Mouse (Mus musculus): ENCODE measurements around the gene Ilk. TPM values are rescaled to one million over a fixed set of nuclear protein-coding genes. Genes with fewer than 3 reads are reported as not detected.
"Not testable (repeated sequence)": the region's sequence is repeated elsewhere in the genome, so short reads cannot be mapped to it uniquely, and the experiment has no call there.

Ilk gene
- total RNA-seq, 2 experiments from 2014 or later, result 73.5 to 182 TPM

GRCm38 (mm10) chr7:105741978-105742377, 5.6 kb downstream of the Ilk start:
- no peak for ATAC-seq (replicated peaks; ENCODE audit: low FRiP score, poor library complexity, severe bottlenecking)

DNA sequence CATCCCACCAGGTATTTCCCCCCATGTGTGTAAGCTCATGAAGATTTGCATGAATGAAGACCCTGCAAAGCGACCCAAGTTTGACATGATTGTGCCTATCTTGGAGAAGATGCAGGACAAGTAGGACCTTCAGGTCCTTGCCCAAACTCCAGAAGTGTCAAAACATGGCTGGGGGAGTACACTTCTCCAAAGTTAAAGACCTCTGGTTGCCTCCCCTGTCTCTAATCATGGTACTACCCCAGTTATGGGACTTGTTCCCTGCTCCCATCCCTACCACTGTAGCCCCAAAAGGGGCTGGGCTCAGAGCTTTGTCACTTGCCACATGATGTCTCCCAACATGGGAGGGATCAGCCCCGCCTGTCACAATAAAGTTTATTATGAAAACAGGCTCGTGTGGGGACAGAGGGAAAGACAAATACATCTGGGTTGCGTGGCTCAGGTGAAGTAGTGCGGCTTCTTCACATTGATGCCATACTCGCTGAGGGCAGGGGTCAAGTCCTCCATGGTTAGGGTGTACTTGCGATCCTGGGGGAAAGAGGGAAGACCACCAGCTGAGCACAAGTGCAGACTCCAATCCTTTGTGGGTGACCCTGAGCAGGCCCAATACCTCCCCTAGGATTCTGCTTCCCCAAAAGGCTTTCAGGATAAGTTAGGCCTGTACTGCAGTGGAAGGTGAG, 6.3 kb downstream of the Ilk start:
- ATAC-seq (replicated peaks; ENCODE audit: low FRiP score, poor library complexity, severe bottlenecking), result not testable (repeated sequence)

GRCm38 (mm10) chr7:105743246-105743925, 7.0 kb downstream of the Ilk start:
- ATAC-seq (replicated peaks; ENCODE audit: low FRiP score, poor library complexity, severe bottlenecking), result not testable (repeated sequence)

- peak; percentile 98 for ATAC-seq (replicated peaks; ENCODE audit: low FRiP score, poor library complexity, severe bottlenecking)
These were observed 7.7 kb downstream of the Ilk start, which contains the start of gene Taf10 for GRCm38 (mm10) chr7:105743926-105744590. TSS of gene Taf10 (minus strand) at chr7:105744361.

GRCm38 (mm10) chr7:105747776-105748175, 11.4 kb downstream of the Ilk start:
- no peak for ATAC-seq (replicated peaks; ENCODE audit: low FRiP score, poor library complexity, severe bottlenecking)

- peak; percentile 94 for ATAC-seq (replicated peaks; ENCODE audit: low FRiP score, poor library complexity, severe bottlenecking)
These were observed 15.4 kb downstream of the Ilk start, which contains the start of gene Tpp1 for GRCm38 (mm10) chr7:105751491-105752433. TSS of gene Tpp1 (minus strand) at chr7:105752235.

DNA sequence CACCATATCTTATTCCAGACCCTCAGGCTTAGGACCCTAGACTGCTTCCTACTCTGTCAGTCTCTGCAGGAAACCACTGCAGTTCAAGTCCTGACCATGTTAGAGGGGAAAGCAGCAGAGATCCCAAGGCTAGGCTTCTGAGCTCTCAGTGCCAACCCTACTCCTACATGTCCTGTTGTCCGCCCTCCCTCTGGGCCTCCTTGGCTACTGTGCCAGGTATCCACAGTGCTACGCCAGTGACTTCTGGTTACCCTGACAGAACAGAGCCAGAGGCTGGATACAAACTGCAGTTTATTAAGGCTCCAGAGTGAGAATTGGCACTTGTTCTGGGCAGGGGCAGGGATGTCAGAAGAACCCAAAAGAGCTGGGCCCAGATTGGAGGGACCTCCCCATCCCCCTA, 16.3 kb downstream of the Ilk start:
- ATAC-seq (replicated peaks; ENCODE audit: low FRiP score, poor library complexity, severe bottlenecking), result no peak

DNA sequence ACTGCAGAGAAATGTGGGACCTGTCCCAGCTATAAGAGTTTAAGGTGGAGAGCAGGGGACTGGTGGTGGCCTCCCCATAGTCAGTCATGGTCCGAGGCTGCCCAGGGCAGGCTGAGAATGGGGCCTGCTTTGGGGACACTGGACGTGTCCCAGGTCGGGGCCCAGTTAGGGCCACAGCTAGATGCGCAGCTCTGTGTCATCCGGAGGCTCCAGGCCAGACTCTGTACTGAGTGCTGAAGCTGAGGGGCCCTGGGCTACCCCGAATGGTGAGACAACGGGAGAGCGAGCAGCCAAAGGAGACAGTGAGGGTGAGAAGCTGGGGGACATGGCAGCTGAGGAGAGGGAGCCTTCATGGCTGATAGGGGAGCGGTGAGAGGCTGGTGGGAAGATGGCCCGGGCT, 16.9 kb downstream of the Ilk start:
- no peak for ATAC-seq (replicated peaks; ENCODE audit: low FRiP score, poor library complexity, severe bottlenecking)

GRCm38 (mm10) chr7:105761813-105762484, 25.6 kb downstream of the Ilk start:
- no peak for ATAC-seq (replicated peaks; ENCODE audit: low FRiP score, poor library complexity, severe bottlenecking)

DNA sequence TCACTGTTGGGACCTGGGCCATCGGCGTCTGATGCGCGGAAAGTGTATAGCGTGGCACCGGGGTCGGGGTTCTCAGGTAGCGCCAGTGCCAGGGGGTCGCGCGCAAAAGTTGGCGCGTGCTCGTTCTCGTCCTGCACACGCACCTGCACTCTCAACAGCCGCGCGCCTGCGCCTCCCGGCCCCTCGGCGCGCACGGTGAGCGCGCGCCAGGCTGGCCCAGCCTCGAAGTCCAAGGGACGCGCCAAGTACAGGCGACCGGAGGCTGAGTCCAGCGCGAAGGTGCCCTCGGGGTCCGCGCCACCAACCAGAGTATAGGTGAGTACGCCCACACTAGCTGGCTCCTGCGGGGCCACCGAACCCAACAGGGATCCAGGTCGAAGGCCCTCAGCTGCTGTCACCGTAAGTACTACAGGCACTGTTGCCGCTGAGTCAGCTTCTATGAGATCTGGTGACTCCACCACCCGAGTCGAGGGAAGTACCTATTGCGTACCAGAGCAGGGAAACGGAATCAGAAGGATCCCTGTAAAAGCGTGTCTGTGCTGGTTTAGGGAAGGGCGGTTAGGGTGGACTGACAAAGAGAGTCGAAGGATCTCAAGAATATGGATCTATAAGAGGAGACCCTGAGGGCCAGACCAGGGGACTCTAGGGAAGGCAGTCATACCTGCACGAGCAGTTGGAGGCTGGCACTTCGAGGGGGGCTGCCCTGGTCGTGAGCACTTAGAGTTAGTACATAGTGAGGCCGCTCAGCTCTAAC, 26.3 kb downstream of the Ilk start:
- ATAC-seq (replicated peaks; ENCODE audit: low FRiP score, poor library complexity, severe bottlenecking), result no peak

GRCm38 (mm10) chr7:105764331-105764730, 27.9 kb downstream of the Ilk start:
- no peak for ATAC-seq (replicated peaks; ENCODE audit: low FRiP score, poor library complexity, severe bottlenecking)

GRCm38 (mm10) chr7:105767729-105768165, 31.4 kb downstream of the Ilk start:
- ATAC-seq (replicated peaks; ENCODE audit: low FRiP score, poor library complexity, severe bottlenecking), result no peak

DNA sequence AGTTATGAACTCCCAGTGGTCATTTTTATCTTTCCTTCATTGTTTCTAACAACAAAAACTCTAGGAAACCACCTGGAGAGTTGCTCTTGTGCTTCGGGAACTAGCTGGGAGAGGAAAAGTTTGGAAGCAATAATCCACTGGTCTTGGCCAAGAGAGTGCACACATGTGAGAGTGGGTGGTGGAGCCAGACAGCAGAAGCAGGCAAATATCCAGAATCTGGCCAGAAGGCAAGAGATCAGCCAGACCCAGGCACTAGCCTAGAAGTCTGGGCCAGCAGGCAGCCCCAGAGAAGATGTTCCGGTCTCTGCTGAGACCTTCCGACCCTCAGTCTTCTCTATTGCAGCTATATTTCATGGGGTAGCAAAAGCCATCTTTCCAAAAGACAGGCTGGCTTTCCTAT, 33.6 kb downstream of the Ilk start:
- ATAC-seq (replicated peaks; ENCODE audit: low FRiP score, poor library complexity, severe bottlenecking), result no peak

DNA sequence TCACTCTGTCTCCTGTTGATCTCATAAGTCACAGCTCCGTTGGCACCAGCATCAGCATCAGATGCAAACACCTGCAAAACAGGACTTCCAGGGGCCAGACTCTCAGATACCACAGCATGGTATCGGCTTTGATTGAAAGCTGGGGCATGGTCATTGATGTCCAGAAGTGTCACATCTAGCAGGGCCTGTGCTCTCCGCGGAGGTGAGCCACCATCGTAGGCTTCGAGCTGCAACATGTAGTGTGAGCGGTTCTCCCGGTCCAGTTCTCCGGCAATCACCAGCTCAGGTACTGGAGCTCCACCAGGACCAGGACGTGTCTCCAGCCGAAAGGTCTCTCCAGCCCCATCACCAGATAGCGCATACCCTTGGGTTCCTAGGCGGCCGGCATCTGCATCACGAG, 35.9 kb downstream of the Ilk start:
- ATAC-seq (replicated peaks; ENCODE audit: low FRiP score, poor library complexity, severe bottlenecking), result no peak

DNA sequence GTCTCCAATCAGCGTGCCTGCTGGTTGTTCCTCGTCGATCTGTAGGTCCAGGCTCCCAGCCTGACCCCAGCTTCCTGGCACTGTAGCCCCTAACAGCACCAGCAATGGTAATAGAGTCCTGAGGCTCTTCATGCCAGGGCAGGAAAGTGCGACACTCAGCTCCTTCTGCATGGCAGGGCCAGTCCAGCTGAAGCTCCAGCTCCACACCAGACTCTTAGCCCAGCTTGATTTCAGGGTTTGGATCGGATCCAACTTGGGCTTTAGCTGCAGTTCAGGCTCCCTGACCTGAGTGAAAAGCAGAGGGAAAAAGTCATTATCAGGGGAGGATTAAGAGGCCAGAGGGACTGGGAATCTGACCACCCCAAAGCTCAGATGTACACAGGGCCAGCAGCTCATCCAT, 36.6 kb downstream of the Ilk start:
- ATAC-seq (replicated peaks; ENCODE audit: low FRiP score, poor library complexity, severe bottlenecking), result no peak

GRCm38 (mm10) chr7:105774661-105775060, 38.3 kb downstream of the Ilk start:
- no peak for ATAC-seq (replicated peaks; ENCODE audit: low FRiP score, poor library complexity, severe bottlenecking)

DNA sequence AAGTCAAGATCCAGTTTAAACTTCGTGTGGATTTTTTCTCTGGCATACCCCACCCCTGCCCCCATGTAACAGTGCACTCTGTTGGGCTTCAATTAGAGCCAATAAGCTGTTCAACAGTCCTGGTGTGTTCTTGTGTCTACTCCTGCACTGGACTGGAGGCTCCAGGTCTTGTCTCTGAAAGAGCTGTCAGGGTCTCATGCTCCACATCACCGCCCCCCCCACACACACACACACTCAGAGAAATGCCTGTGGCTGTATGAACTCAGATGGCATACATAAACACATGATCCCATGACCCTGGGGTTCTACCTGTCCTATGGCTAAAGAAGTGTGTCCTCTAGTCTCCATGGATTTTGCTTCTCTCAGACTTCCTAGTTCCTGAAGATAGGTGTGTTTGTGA, 39.6 kb downstream of the Ilk start:
- no peak for ATAC-seq (replicated peaks; ENCODE audit: low FRiP score, poor library complexity, severe bottlenecking)

GRCm38 (mm10) chr7:105777316-105777715, 40.9 kb downstream of the Ilk start:
- no peak for ATAC-seq (replicated peaks; ENCODE audit: low FRiP score, poor library complexity, severe bottlenecking)

Measured in erythroid progenitor cell, adult 5-6 weeks (primary cell).